Mouse (Mus musculus): ENCODE measurements at regions not wholly inside any gene's neighbourhood (a gene's known extent, or its start where the extent isn't known, plus 50 kb on each side); places are given as distances from the start of the nearest gene placed in this dataset.
"Not testable (repeated sequence)": the region's sequence is repeated elsewhere in the genome, so short reads cannot be mapped to it uniquely, and the experiment has no call there.

- DNase-seq (ENCODE audit: low read depth, low spot score) = no peak
Measured at GRCm38 (mm10) chr10:96240591-96240990, 104.2 kb downstream of the Gm5426 start.

GRCm38 (mm10) chr10:96253671-96254070 is 117.3 kb downstream of the Gm5426 start:
- no peak for DNase-seq (ENCODE audit: low read depth, low spot score)

- DNase-seq (ENCODE audit: low read depth, low spot score) = no peak
Measured at GRCm38 (mm10) chr10:96254250-96254862, 118.0 kb downstream of the Gm5426 start.

DNA sequence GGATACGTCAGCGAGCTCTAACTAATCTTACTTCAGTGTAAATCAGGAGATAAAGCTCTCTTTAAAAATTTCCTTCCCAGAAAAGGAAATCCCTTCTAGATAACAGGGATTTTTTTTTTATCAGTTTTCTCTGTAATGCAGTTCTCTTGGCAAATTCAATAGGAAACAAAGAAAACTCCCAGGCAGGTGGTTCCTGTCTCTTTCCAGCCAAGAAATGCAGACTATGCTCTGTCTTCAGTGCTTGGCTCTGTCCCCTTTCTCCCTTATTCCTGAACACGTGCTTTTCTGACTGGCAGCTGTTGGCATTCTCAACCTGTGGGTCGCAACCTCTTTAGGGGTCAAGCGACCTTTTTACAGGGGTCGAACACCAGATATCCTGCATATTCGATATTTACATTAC is 121.5 kb downstream of the Gm5426 start:
- no peak for DNase-seq (ENCODE audit: low read depth, low spot score)

DNA sequence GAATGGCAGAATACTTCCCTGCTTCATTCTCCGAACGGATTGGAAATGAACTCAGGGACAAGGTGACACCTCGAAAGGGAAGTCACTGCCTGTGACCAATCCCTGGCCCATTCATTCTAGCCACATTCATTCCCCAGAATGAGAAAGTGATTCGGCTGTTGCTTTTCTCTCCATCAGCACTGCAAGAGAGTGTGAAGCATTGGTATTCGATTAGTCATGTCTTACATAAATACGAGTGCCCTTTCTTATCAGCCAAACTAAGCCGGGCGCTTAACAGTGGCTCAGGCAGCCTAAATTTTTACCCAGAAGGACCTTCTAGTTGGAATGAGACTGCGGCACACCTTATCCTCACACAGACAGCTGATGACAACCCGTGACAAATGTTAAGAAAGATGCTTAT is 122.8 kb downstream of the Gm5426 start:
- DNase-seq (ENCODE audit: low read depth, low spot score) = no peak

- no peak for DNase-seq (ENCODE audit: low read depth, low spot score)
Measured at GRCm38 (mm10) chr10:96259648-96260047, 123.2 kb downstream of the Gm5426 start.

- no peak for DNase-seq (ENCODE audit: low read depth, low spot score)
Measured at GRCm38 (mm10) chr10:96263544-96263943, 127.1 kb downstream of the Gm5426 start.

- DNase-seq (ENCODE audit: low read depth, low spot score) = no peak
Measured at GRCm38 (mm10) chr10:96264433-96264832, 128.0 kb downstream of the Gm5426 start.

DNA sequence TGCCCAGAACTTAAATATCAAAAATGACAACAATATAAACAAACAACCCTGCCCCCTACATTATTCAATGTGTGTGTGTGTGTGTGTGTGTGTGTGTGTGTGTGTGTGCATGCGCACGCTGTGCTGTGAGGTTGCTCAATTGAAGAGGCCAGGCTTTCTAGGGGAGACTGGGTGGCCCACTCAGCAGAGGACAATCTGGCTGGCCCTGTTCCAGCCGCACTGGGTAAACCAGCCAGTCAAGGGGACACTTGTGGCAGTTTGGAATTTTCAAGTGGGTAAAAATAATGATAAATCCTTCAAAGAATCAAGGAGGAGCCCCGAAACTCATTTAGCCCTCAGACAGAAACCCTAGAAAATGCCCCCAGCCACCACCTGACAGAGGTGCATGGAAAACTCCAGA is 128.5 kb downstream of the Gm5426 start:
- DNase-seq (ENCODE audit: low read depth, low spot score) = no peak

GRCm38 (mm10) chr10:96266100-96266735 is 129.8 kb downstream of the Gm5426 start:
- DNase-seq (ENCODE audit: low read depth, low spot score) = no peak

DNA sequence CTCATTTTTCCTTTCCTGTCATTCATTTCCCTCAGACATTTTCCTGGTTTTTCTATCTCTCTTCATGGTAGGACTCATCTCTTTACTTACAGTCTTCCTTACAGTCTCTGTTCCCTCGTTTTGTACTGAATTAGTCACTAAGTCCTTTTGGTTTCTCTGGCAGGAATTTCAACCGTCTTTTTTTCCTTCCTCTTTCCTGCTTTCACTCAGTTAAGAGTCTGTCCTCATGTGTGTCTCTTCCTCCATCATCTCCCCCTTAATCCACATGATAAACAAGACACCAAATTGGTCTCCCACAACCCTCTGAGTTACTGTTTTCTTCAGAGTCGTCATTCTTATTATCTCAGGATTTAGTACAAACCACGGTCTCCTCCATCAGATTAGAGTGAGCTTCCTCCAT is 131.2 kb downstream of the Gm5426 start:
- DNase-seq (ENCODE audit: low read depth, low spot score) = no peak

DNA sequence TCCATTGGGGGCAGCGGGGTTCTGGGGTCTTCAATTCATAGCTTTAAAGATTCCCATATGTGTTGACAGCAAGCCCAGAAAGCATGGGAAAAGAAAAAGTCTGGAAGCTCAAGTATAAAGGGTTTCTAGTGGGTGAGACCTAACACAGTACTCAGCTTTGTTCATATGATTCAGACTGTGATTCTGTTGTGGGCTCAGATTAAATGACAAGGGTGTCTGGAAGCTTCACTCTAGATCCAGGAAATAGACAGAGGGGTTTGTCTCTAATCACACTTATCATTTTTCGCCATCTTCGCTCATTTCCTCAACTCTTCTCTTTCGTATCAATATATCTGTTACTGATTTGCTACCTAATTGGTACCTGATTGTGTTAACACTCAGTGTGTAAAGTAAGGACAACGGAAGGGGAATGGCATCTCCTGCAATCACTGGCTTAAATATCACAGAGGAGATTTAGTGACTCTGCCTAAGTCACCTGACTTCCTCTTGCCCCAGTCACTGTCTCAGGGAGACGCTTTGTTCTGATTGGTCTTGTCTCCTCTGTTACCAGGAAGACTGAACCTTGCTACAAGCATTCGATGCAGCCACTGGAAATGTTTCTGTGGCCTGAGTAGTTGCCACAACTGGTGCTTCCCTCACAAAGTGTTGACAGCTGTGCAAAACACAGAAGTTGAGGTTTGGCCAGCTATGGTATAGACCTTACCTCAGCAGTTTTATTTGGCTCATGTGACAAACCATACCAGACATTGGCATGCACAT is 137.4 kb downstream of the Gm5426 start:
- no peak for DNase-seq (ENCODE audit: low read depth, low spot score)

DNA sequence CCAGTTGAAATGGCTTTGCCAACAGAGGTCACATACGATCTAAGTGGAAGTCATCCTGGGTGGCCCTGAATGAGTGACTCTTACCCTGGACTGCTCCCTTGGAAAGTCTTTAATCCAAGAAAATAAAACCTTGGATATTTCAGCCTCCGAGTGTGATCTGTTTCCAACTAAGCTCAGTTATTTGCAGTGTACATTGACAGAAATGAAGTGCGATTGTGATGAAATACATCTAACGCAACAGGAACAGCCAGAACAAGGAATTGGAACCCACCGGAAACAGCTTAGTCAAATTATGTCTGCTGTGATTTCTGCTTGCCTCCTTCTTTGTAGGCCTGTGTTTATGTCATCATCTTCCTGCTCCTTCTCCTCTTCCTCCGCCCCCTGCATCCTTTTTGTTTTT is 143.7 kb downstream of the Gm5426 start:
- DNase-seq (ENCODE audit: low read depth, low spot score) = no peak

GRCm38 (mm10) chr10:96285407-96286093 is 149.1 kb downstream of the Gm5426 start:
- peak; percentile 74 for DNase-seq (ENCODE audit: low read depth, low spot score)

GRCm38 (mm10) chr10:96286094-96286485 is 149.7 kb downstream of the Gm5426 start:
- no peak for DNase-seq (ENCODE audit: low read depth, low spot score)

DNA sequence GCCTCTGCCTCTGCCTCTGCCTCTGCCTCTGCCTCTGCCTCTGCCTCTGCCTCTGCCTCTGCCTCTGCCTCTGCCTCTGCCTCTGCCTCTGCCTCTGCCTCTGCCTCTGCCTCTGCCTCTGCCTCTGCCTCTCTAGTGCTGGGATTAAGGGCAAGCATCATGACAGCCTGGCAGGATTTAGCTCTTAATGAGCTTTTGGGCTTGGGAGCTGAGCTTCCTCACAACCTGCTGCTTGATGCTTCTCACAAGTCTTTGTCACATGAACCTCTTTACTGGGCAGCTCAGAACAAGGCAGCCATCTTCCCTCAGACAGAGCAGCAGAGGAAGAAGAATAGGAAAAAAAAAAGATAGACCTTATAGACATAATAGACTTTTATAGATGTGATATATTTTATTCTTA is 152.6 kb downstream of the Gm5426 start:
- not testable (repeated sequence) for DNase-seq (ENCODE audit: low read depth, low spot score)

DNA sequence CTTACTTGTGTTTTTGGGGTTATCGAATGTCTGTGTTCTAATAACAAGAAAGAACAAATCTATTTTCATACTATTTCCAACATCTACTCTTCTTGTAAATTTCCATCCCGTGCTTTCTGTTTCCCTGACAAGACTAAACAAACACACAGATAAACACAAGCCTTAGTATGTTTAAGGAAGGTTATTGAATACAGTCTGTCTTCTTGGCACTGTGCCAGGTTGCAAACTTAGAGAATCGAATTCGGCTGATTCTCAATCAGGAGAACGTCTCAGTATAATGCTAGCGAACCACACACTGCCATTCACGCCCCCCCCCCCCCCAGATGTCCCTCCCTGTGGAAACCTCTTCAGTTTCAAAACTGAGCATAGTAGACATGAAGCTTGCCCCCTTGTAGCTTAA is 157.2 kb downstream of the Gm5426 start:
- no peak for DNase-seq (ENCODE audit: low read depth, low spot score)

GRCm38 (mm10) chr10:96294666-96295065 is 158.3 kb downstream of the Gm5426 start:
- peak; percentile 19 for DNase-seq (ENCODE audit: low read depth, low spot score)

DNA sequence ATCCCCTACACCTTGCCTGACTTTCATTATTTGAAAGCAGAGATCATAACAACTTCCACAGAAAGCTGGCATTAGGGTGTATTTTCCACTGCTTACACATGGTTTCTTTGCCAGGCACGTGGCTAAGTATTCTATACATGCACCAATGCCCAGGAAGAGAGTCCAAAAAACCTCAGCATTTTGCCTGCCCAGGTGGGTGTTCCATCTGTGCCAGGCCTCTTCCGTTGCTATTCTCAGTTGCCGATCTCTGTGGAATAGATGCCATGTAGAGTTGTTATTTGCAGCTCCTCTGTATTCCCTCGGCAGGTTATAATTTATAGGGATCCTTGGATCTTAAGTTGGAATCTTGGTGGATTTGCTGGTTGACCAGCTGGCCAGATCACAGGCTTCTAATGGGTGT is 161.3 kb downstream of the Gm5426 start:
- DNase-seq (ENCODE audit: low read depth, low spot score) = no peak

- no peak for DNase-seq (ENCODE audit: low read depth, low spot score)
Measured at GRCm38 (mm10) chr10:96298566-96298965, 162.2 kb downstream of the Gm5426 start.

DNA sequence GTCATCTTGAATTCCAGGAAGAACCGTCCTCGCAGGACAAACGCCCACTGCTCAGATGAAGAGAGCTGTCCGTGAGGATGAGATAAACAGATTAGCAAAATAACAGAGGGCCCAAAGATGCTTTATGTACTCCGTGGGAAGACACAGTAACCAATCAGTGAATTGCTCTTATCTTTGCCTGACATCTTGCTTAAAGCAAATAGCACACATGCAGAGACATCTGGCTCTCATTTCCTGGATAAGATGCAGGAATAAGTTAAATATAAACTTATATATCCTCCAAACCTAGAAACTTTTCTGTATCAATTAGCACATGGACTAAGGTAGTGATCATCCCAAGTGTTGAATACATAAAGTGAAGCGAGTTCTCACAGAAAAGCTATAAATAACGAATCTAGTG is 169.3 kb downstream of the Gm5426 start:
- DNase-seq (ENCODE audit: low read depth, low spot score) = no peak

DNA sequence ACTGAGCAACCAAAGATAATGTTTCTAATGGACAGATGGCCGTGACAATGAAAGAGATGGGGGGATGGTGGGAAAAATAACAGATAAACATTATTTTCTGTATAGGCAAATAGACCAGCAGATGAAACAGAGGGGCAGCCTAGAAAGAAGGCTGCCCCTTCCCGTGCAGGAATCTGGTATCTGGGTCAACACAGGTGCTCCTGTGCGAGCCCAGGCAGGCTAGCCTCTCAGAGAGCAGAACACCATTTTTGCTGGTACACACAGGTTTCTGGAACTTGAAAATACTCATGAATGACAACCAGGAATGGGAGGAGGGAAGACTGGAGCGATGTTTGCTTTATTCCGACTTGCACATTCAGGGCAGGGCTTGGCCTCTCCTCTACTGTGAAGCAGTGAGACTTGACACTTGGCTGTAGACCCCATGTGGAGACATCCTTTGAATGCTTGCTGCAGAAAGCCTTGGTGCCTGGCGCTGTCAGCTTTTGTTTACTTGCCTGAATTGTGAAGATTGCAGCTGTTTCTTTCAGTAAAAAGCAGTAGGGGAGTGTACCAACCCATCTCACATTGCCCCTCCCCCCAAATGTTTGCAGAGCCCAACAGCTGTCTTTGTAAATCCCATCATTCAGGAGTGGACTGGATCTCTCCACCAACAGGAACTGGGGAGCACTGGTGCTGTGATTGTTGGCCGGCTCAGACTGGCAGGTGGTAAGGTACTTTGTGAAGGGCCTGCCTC is 172.5 kb downstream of the Gm5426 start:
- DNase-seq (ENCODE audit: low read depth, low spot score) = peak; percentile 99

All from R1 (cell line).